Mouse (Mus musculus): ENCODE data around the gene Nt5dc3. TPM values are rescaled to one million over a fixed set of nuclear protein-coding genes. Genes with fewer than 3 reads are reported as not detected.

Gene Nt5dc3
- polyA plus RNA-seq, 1 experiment from 2014 or later = 9.9 TPM

DNA sequence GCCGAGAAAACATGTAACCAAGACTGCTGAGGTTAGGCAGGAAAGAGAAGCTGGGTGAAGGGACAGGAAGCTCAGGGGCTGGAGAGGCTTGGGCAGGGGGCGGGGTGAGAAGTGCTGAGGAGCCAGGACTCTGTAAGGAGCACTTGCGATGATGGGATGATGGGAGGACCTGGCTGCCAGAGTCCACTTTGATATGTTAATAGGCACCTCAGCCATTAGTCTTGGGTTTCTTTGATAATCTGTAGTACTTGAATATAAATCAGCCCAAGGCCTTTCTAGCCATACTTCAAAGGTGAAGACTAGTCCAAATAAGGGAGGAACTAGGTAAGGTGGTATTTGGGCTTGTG, 16.4 kb upstream of the Nt5dc3 start:
- 0 out of 2 replicates have a peak, but pooled peaks have one; percentile 2 for ATAC-seq (ENCODE audit: low FRiP score)
- Histone ChIP-seq H3K36me3 (no peaks in the 10 kb centered on the region), H3K27ac (replicated peaks) (peak overlapping the region; percentile 63), H3K4me3 (replicated peaks) (no peak overlapping the region), H3K4me1 (peaks cover 12% of the 10 kb centered on the region), H3K9ac (replicated peaks) (no peak overlapping the region), H3K9me3 (replicated peaks) (no peaks in the 10 kb centered on the region), H3K27me3 (replicated peaks) (no peaks in the 10 kb centered on the region), H3K4me2 (no peak overlapping the region)
- 38% methylated on average over 3 of the region's 3 CpGs for WGBS

DNA sequence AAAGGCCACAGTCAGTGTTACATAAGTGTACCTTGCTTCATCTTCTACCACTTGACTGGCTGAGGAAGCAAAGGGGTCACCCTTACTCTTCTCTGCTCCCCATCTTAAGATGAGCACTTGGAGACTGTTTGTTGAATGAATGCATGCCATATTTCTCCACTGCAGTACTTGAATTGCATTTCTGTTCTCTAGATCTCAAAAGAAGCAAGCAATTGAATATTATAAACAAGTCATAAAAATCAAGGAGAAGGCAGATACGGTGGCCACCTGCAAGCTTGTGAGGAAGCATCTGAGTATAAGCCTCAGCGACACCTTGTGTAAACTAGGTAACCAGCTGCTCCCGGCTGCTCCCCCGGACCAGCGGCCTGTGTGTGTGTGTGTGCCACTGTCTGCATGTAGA, 15.1 kb upstream of the Nt5dc3 start, which contains the start of gene Gm49358:
Gene Gm49358, plus strand, starts transcription at position 301 of the 400 bp plus-strand sequence.
- 93% methylated on average over 5 of the region's 5 CpGs for WGBS
- H3K9me3 ChIP-seq (replicated peaks) = no peaks in the 10 kb centered on the region
- no peak for ATAC-seq (ENCODE audit: low FRiP score)
- H3K27me3 ChIP-seq (replicated peaks) = no peaks in the 10 kb centered on the region
- no peak within 1 kb of the TSS for H3K27ac ChIP-seq (replicated peaks)
- no peak within 1 kb of the TSS for H3K4me3 ChIP-seq (replicated peaks)
- H3K4me1 ChIP-seq = peaks cover 12% of the 10 kb centered on the region
- H3K9ac ChIP-seq (replicated peaks) = no peak within 1 kb of the TSS
- no peak within 1 kb of the TSS for H3K4me2 ChIP-seq
- no peaks in the 10 kb centered on the region for H3K36me3 ChIP-seq

DNA sequence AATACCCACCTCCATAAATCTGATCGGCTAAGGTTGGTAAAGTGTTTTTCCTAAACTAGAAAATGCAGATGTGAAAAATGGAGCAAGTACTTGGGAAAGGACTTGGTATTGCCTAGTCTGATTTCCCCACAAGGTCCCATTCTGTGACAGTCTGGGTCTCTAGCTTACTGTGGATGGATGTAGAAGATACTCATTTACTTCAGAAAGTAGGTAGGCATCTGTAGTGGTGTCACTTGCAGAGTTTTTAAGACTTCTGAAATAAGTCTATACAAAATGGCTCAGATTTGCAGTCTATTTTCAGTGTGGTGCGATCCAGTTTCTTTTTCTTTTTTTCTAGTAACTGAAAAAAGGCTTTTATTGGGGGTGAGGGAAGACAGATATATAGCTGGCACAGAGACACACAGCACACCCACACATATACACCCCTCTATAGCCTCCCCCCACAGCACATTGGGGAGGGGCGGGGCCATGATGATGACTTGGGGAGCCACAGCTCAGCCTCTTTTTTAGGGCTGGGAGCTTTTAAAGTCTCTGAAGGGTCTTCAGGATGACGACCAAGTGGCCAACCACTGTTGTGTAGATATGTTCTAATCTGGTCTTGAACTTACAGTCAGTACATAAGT, 13.3 kb upstream of the Nt5dc3 start:
- Histone ChIP-seq H3K4me1 (peaks cover 12% of the 10 kb centered on the region), H3K27me3 (replicated peaks) (no peaks in the 10 kb centered on the region), H3K9me3 (replicated peaks) (no peaks in the 10 kb centered on the region), H3K9ac (replicated peaks) (no peak overlapping the region), H3K4me2 (no peak overlapping the region), H3K36me3 (no peaks in the 10 kb centered on the region), H3K27ac (replicated peaks) (no peak overlapping the region), H3K4me3 (replicated peaks) (no peak overlapping the region)
- ATAC-seq (ENCODE audit: low FRiP score) = no peak
- 83% methylated on average over 4 of the region's 4 CpGs for WGBS

DNA sequence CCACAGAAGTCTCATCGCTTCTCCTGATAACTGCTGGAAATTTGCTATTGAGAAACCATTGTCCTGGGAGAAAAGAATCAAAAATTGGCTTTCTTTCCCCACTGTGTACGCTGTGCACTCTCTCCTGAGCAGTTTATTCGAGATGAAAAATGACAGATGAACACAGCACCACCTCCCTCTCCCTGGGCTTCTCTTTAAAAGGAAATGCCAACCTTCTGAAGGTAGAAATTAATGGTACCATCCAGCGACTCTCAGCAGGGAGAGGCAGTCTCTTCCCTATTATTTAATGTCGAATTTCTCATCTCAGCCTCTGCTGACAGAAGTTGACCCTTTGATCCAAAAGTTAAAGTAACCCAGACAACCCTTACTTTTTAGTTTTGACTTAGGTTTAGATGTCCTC, 9.6 kb upstream of the Nt5dc3 start:
- 57% methylated on average over 5 of the region's 5 CpGs for WGBS
- Histone ChIP-seq H3K9ac (replicated peaks) (no peak overlapping the region), H3K4me2 (no peak overlapping the region), H3K27ac (replicated peaks) (no peak overlapping the region), H3K36me3 (no peaks in the 10 kb centered on the region), H3K4me1 (no peaks in the 10 kb centered on the region), H3K9me3 (replicated peaks) (no peaks in the 10 kb centered on the region), H3K4me3 (replicated peaks) (no peak overlapping the region), H3K27me3 (replicated peaks) (no peaks in the 10 kb centered on the region)
- no peak for ATAC-seq (ENCODE audit: low FRiP score)

DNA sequence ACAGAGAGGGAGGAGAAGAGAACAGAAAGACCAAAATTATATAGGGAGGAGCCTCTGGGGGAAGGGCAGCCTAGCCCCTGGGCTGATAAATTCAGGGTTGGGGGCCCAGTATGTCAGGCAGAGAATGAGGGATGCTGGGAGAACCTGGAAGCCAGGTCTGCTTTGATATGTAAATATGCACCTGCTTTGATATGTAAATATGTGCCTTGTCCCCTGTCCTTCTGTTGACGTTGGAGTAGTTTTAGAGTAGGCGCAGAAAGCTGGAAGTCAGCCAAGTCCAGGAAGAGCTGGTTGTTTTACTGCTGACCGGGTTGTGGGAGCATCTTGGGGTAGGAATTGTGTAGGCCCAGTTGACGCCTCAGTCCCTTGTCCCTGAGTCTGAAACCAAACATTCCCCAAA, 9.0 kb upstream of the Nt5dc3 start:
- no peak overlapping the region for H3K4me2 ChIP-seq
- H3K27ac ChIP-seq (replicated peaks) = no peak overlapping the region
- H3K9me3 ChIP-seq (replicated peaks) = no peaks in the 10 kb centered on the region
- no peak for ATAC-seq (ENCODE audit: low FRiP score)
- no peak overlapping the region for H3K9ac ChIP-seq (replicated peaks)
- no peaks in the 10 kb centered on the region for H3K36me3 ChIP-seq
- H3K4me3 ChIP-seq (replicated peaks) = no peak overlapping the region
- H3K4me1 ChIP-seq = no peaks in the 10 kb centered on the region
- WGBS = 15% methylated on average over 4 of the region's 4 CpGs
- no peaks in the 10 kb centered on the region for H3K27me3 ChIP-seq (replicated peaks)

DNA sequence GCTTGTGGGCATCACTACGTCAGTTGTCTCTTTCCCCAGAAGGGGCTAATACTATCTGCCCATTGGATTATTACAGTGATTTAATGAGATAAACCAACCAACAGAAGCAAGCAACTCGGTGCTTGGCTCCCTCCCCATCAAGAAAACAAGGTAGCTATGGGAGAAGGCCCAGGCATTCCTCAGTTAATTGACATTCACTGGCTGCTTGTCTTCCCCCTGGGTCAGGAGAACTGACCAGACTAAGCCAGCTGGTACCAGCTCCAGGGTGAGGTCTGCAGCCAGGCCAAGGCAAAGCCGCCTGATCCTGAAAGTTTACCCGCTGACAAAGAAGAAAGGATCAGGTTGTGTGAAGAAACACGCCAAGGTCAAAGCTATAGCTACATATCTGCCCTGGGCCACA, 7.1 kb upstream of the Nt5dc3 start:
- ATAC-seq (ENCODE audit: low FRiP score) = no peak
- Histone ChIP-seq H3K4me3 (replicated peaks) (no peak overlapping the region), H3K9ac (replicated peaks) (no peak overlapping the region), H3K4me1 (no peaks in the 10 kb centered on the region), H3K27ac (replicated peaks) (no peak overlapping the region), H3K36me3 (no peaks in the 10 kb centered on the region), H3K9me3 (replicated peaks) (no peaks in the 10 kb centered on the region), H3K27me3 (replicated peaks) (no peaks in the 10 kb centered on the region), H3K4me2 (no peak overlapping the region)
- 76% methylated on average over 5 of the region's 5 CpGs for WGBS

DNA sequence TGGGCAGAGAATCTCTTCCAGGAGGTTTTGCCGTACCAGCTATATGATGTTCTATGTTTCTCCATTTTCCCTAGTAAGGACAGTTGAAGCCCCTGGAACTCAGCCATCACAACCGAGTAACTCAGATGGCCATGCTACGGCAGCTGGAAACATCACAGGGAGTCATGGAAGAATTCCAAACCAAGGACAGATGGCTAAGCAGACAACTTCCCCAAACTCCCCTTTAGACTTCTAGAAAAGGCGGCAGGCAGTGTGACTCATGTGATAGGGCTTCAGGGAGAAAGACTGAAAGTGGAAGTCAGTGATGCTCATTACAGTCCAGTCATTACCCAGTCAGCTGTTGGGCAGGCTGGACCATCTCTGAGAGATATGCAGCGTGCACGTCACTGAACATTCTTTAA, 6.6 kb upstream of the Nt5dc3 start:
- no peak for ATAC-seq (ENCODE audit: low FRiP score)
- Histone ChIP-seq H3K4me1 (no peaks in the 10 kb centered on the region), H3K27me3 (replicated peaks) (no peaks in the 10 kb centered on the region), H3K27ac (replicated peaks) (no peak overlapping the region), H3K9ac (replicated peaks) (no peak overlapping the region), H3K4me3 (replicated peaks) (no peak overlapping the region), H3K9me3 (replicated peaks) (no peaks in the 10 kb centered on the region), H3K4me2 (no peak overlapping the region), H3K36me3 (no peaks in the 10 kb centered on the region)
- 54% methylated on average over 6 of the region's 6 CpGs for WGBS

DNA sequence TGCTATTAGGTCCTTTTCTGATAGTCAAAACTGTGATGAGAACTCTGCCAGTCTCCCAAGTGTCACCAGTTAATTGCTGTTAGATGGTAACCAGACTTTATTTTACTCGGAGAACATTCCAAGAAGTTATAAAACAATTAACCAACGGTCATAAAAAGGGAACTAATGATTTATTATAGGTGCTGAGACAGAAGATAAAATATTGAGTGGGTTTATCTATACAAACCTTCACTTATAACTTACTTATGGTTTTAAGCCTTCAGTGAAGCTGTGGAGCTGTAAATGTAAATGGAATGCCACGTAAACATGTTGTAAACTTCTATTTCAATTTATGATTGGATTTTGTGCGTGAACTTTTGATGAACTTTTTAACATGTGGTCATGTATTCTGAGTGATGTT, 5.4 kb upstream of the Nt5dc3 start:
- no peaks in the 10 kb centered on the region for H3K9me3 ChIP-seq (replicated peaks)
- no peak overlapping the region for H3K27ac ChIP-seq (replicated peaks)
- H3K4me3 ChIP-seq (replicated peaks) = no peak overlapping the region
- no peaks in the 10 kb centered on the region for H3K27me3 ChIP-seq (replicated peaks)
- no peak overlapping the region for H3K4me2 ChIP-seq
- H3K36me3 ChIP-seq = no peaks in the 10 kb centered on the region
- no peak for ATAC-seq (ENCODE audit: low FRiP score)
- no peak overlapping the region for H3K9ac ChIP-seq (replicated peaks)
- peaks cover 9% of the 10 kb centered on the region for H3K4me1 ChIP-seq
- WGBS = 28% methylated on average over 4 of the region's 4 CpGs

DNA sequence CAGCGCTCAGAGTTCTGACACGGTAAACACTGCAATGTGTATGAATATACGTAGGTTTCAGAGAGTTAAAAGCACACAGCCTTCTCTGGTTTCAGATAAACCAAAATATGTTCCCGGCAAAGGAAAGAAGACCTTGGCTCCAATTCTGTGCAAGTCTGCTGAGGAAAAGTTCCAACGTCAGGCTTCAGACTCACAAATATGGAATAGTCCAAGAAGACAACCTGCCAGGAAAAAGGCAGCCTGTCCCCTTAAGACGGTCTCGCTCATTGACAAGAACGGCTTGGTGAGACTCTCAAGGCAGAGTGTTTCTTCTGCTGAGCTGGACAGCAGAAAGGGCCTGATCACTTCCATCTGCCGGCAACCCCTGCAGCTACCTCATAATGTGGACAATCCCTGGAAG, 2.5 kb upstream of the Nt5dc3 start:
- Histone ChIP-seq H3K4me3 (replicated peaks) (no peak overlapping the region), H3K4me2 (no peak overlapping the region), H3K36me3 (no peaks in the 10 kb centered on the region), H3K27ac (replicated peaks) (no peak overlapping the region), H3K9me3 (replicated peaks) (no peaks in the 10 kb centered on the region), H3K27me3 (replicated peaks) (no peaks in the 10 kb centered on the region), H3K4me1 (peaks cover 26% of the 10 kb centered on the region), H3K9ac (replicated peaks) (no peak overlapping the region)
- no peak for ATAC-seq (ENCODE audit: low FRiP score)
- WGBS = 80% methylated on average over 9 of the region's 9 CpGs

DNA sequence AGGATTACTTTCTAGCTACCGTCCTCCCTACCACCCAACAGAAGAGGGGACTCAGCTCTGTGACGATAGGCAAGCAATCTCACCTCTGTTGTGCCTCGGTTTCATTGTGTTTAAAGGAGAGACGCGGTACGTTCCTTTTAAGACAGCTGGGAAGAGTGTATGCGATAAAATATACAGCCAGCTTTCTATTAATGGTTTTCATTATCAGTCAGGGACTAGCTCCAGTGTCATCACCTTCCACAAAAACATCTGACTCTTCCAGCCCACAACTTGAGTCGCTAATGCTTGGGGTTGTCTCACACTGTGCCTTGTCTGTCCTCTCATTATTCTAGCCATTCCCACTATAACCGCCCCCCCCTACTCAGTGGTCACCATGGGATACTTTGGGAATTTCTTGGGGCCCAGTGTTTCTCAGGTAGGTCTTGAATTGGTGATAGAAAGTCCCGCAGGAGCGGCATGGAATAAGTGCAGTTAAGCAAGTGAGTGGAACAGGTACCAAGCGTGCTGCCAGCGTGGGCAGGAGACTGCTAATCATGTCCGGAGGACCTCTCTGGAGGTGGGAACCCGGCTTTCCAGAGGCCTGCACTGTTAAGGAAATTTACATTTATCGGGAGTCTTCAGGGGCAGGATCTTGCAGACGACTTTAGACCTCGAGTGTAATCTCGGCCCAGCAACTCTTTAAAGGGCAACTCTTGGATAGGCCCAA, 1.0 kb upstream of the Nt5dc3 start:
- no peak for ATAC-seq (ENCODE audit: low FRiP score)
- peaks cover 34% of the 10 kb centered on the region for H3K4me1 ChIP-seq
- WGBS = 35% methylated on average over 19 of the region's 19 CpGs

DNA sequence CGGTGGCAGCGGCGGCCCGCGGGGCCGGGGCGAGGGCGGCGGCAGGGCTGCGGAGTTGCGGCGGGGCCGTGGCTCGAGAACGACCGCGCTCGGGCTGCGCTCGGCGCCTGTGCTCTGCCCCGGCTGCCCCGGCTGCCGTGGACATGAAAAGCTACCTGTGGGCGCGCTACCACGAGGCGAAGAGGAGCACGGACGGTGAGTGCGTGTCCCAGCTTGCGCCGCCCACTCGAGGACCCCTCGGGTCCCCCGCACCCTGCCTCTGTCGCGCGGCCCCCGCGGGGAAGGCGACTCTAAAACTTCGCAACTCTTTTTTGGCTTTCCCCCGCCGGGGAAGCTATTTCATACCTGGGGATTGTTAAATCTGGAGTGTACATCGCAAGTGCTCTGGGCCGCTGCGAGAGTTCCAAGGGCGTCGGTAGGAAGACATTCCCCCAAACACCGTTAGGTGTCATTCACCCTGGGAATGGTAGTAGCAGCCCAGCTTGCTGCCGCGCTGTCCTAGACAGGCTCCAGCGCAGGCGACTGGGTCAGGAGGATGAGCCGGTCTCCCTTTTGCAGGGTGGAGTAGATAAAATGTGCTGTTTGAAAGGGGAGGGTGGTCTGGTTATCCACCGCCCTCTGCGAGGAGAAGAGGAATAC, 431 bp downstream of the Nt5dc3 start:
- Histone ChIP-seq H3K4me1 (peaks cover 43% of the 10 kb centered on the region), H3K9me3 (replicated peaks) (no peaks in the 10 kb centered on the region), H3K27ac (replicated peaks) (peak overlapping the region; percentile 68), H3K36me3 (no peaks in the 10 kb centered on the region), H3K9ac (replicated peaks) (peak overlapping the region; percentile 59), H3K4me2 (peak overlapping the region; percentile 83), H3K4me3 (replicated peaks) (peak overlapping the region; percentile 64), H3K27me3 (replicated peaks) (no peaks in the 10 kb centered on the region)
- WGBS = under 1% methylated on average over 31 of the region's 58 CpGs
- ATAC-seq (ENCODE audit: low FRiP score) = peak; percentile 58

More for the DNA sequence above, 1.0 kb upstream of the Nt5dc3 start:
- peak overlapping the region; percentile 64 for H3K4me3 ChIP-seq (replicated peaks)
- H3K27me3 ChIP-seq (replicated peaks) = no peaks in the 10 kb centered on the region
- H3K36me3 ChIP-seq = no peaks in the 10 kb centered on the region
- H3K9me3 ChIP-seq (replicated peaks) = no peaks in the 10 kb centered on the region
- H3K9ac ChIP-seq (replicated peaks) = peak overlapping the region; percentile 50; the same call in 1 of the 2 replicates
- H3K4me2 ChIP-seq = peak overlapping the region; percentile 83
- H3K27ac ChIP-seq (replicated peaks) = peak overlapping the region; percentile 51
